Mouse (Mus musculus) heart, adult 8-10 months (tissue): ENCODE measurements around the gene Ccz1. TPM values are rescaled to one million over a fixed set of nuclear protein-coding genes. Genes with fewer than 3 reads are reported as not detected.

Source experiments
- DNase-seq: peaks from one replicate; pipeline ENCODE4 v3.0.0; 2022; ENCODE audit warnings: low spot score
- total RNA-seq, 4 experiments: library from RNA; stranded (reverse); gene quantifications; 2 replicates each; pipeline ENCODE4 v1.2.4; 2022

Gene Ccz1
- total RNA-seq, 4 experiments from 2014 or later = 27.4 to 33.6 (median 29.4) TPM

- no peak for DNase-seq
Measured at GRCm38 (mm10) chr5:143993849-143994248, 20.8 kb downstream of the Ccz1 start.

- DNase-seq = no peak
Measured at GRCm38 (mm10) chr5:143993260-143993659, 21.4 kb downstream of the Ccz1 start.

- DNase-seq = no peak
Measured at GRCm38 (mm10) chr5:143992661-143993060, 22.0 kb downstream of the Ccz1 start.

GRCm38 (mm10) chr5:143990086-143990485 is 24.6 kb downstream of the Ccz1 start:
- DNase-seq = no peak

- no peak for DNase-seq
Measured at GRCm38 (mm10) chr5:143989046-143989445, 25.6 kb downstream of the Ccz1 start.

GRCm38 (mm10) chr5:143987596-143987995 is 27.1 kb downstream of the Ccz1 start:
- DNase-seq = no peak

GRCm38 (mm10) chr5:143985381-143985780 is 29.3 kb downstream of the Ccz1 start:
- DNase-seq = no peak

- no peak for DNase-seq
Measured at GRCm38 (mm10) chr5:143982361-143982760, 32.3 kb downstream of the Ccz1 start.

GRCm38 (mm10) chr5:143980858-143981257 is 33.8 kb downstream of the Ccz1 start:
- DNase-seq = no peak

- no peak for DNase-seq
Measured at GRCm38 (mm10) chr5:143976726-143977431, 37.8 kb downstream of the Ccz1 start.

GRCm38 (mm10) chr5:143976232-143976631 is 38.4 kb downstream of the Ccz1 start:
- DNase-seq = no peak

GRCm38 (mm10) chr5:143975631-143975933 is 39.1 kb downstream of the Ccz1 start:
- DNase-seq = no peak

GRCm38 (mm10) chr5:143974931-143975630 is 39.6 kb downstream of the Ccz1 start:
- peak; percentile 60 for DNase-seq

GRCm38 (mm10) chr5:143972628-143973027 is 42.0 kb downstream of the Ccz1 start:
- DNase-seq = no peak

- no peak for DNase-seq
Measured at GRCm38 (mm10) chr5:143966671-143967070, 48.0 kb downstream of the Ccz1 start.

GRCm38 (mm10) chr5:143965586-143966345 is 48.9 kb downstream of the Ccz1 start:
- DNase-seq = no peak

- no peak for DNase-seq
Measured at GRCm38 (mm10) chr5:143961176-143961575, 53.5 kb downstream of the Ccz1 start.

- no peak for DNase-seq
Measured at GRCm38 (mm10) chr5:143959551-143959950, 55.1 kb downstream of the Ccz1 start.

GRCm38 (mm10) chr5:143957101-143957500 is 57.6 kb downstream of the Ccz1 start:
- no peak for DNase-seq

GRCm38 (mm10) chr5:143950016-143950415 is 64.7 kb downstream of the Ccz1 start:
- no peak for DNase-seq

- DNase-seq = no peak
Measured at GRCm38 (mm10) chr5:143948361-143948760, 66.3 kb downstream of the Ccz1 start.

- DNase-seq = no peak
Measured at GRCm38 (mm10) chr5:143943231-143944125, 71.2 kb downstream of the Ccz1 start.
